Mouse (Mus musculus) midbrain, embryonic 16.5 days (tissue): ENCODE results near the gene Ring1. TPM values are rescaled to one million over a fixed set of nuclear protein-coding genes. Genes with fewer than 3 reads are reported as not detected.

ENCODE experiments used
- ATAC-seq: fragments of 200-750 bp; cut with Nextera tagmentation; 2 replicates; pipeline ENCODE4 v1.8.0; 2017; ENCODE audit warnings: moderate TSS enrichment
- H3K27ac ChIP-seq: fragments of 300-500 bp; sonication (generic); 2 replicates; pipeline ENCODE4 v1.5.1; 2014; ENCODE audit warnings: mild to moderate bottlenecking, low read length, mixed read lengths
- H3K27me3 ChIP-seq: fragments of 300-500 bp; sonication (generic); 2 replicates; pipeline ENCODE4 v1.6.1; 2014; ENCODE audit warnings: low read depth, low read length, mixed read lengths; ENCODE audit not compliant: control insufficient read depth, insufficient read depth
- H3K36me3 ChIP-seq: fragments of 300-500 bp; sonication (generic); 2 replicates; pipeline ENCODE4 v1.6.1; 2014; ENCODE audit warnings: mild to moderate bottlenecking, low read length, moderate library complexity, mixed read lengths; ENCODE audit not compliant: control insufficient read depth, insufficient read depth
- H3K4me1 ChIP-seq: fragments of 300-500 bp; sonication (generic); 2 replicates; pipeline ENCODE4 v1.6.1; 2014; ENCODE audit warnings: mild to moderate bottlenecking, low read length, mixed read lengths; ENCODE audit not compliant: control insufficient read depth, insufficient read depth
- H3K4me2 ChIP-seq: fragments of 300-500 bp; sonication (generic); 2 replicates; pipeline ENCODE4 v1.6.1; 2014; ENCODE audit warnings: mild to moderate bottlenecking, low read length, mixed read lengths
- H3K4me3 ChIP-seq: fragments of 300-500 bp; sonication (generic); 2 replicates; pipeline ENCODE4 v1.5.1; 2014; ENCODE audit warnings: low read depth, mild to moderate bottlenecking, low read length, moderate library complexity, mixed read lengths
- H3K9ac ChIP-seq: fragments of 300-500 bp; sonication (generic); 2 replicates; pipeline ENCODE4 v1.6.1; 2014; ENCODE audit warnings: low read depth, low read length, mixed read lengths
- H3K9me3 ChIP-seq: fragments of 300-500 bp; sonication (generic); replicated peaks from 2 replicates; pipeline ENCODE4 v1.6.1; 2014; ENCODE audit warnings: mild to moderate bottlenecking, low read length, mixed read lengths; ENCODE audit not compliant: control insufficient read depth, poor library complexity, severe bottlenecking
- WGBS: fragments of 180-500 bp; shearing (Covaris S2); extraction: QIAGEN DNeasy Blood & Tissue Kit; methylation state at CpG from one replicate; pipeline ENCODE4 v1.1.7; 2014; 5-methylcytosine and 5-hydroxymethylcytosine counted together
- polyA plus RNA-seq: library from polyadenylated mRNA; unstranded; fragments of >200 nt; fragmentation: Nextera tagmentation; extraction: Ambion mirVana; gene quantifications from 2 replicates; pipeline ENCODE4 v1.2.1, GENCODE M21; 2015

Gene Ring1
- polyA plus RNA-seq, 1 experiment from 2014 or later, result 17.9 TPM

- Histone ChIP-seq H3K4me2 (peak overlapping the region; percentile 97), H3K36me3 (peaks cover 16% of the 10 kb centered on the region), H3K9ac (peak overlapping the region; percentile 92), H3K27me3 (no peaks in the 10 kb centered on the region), H3K4me3 (peak overlapping the region; percentile 92), H3K27ac (peak overlapping the region; percentile 99), H3K9me3 (no peaks in the 10 kb centered on the region), H3K4me1 (peaks cover 50% of the 10 kb centered on the region)
- peak; percentile 2 for ATAC-seq
- WGBS, result under 1% methylated on average over 56 of the region's 57 CpGs
Observed at GRCm38 (mm10) chr17:34024861-34025755, 628 bp upstream of the Ring1 start.

- peak overlapping the region; percentile 92 for H3K4me3 ChIP-seq
- peak overlapping the region; percentile 92 for H3K9ac ChIP-seq
- H3K4me1 ChIP-seq, result peaks cover 39% of the 10 kb centered on the region
- WGBS, result 56% methylated on average over 9 of the region's 9 CpGs
- H3K36me3 ChIP-seq, result peaks cover 11% of the 10 kb centered on the region
- H3K27me3 ChIP-seq, result no peaks in the 10 kb centered on the region
- peak overlapping the region; percentile 97 for H3K4me2 ChIP-seq
- ATAC-seq, result no peak
- peak overlapping the region; percentile 99 for H3K27ac ChIP-seq
- H3K9me3 ChIP-seq, result no peaks in the 10 kb centered on the region
Observed at GRCm38 (mm10) chr17:34023678-34024077, 802 bp downstream of the Ring1 start.

- 97% methylated on average over 20 of the region's 20 CpGs for WGBS
- Histone ChIP-seq H3K9ac (no peak overlapping the region), H3K27me3 (no peaks in the 10 kb centered on the region), H3K4me1 (peaks cover 33% of the 10 kb centered on the region), H3K9me3 (no peaks in the 10 kb centered on the region), H3K36me3 (peaks cover 9% of the 10 kb centered on the region; the same call in 1 of the 2 replicates), H3K27ac (no peak overlapping the region), H3K4me2 (no peak overlapping the region; the same call in 1 of the 2 replicates), H3K4me3 (no peak overlapping the region)
- no peak for ATAC-seq
Observed at GRCm38 (mm10) chr17:34022987-34023386, 1.5 kb downstream of the Ring1 start.

GRCm38 (mm10) chr17:34022414-34022783 lies 2.1 kb downstream of the Ring1 start:
- no peaks in the 10 kb centered on the region for H3K27me3 ChIP-seq
- WGBS, result 92% methylated on average over 13 of the region's 14 CpGs
- ATAC-seq, result no peak
- no peak overlapping the region for H3K4me2 ChIP-seq
- no peak overlapping the region for H3K4me3 ChIP-seq
- no peak overlapping the region for H3K9ac ChIP-seq
- H3K9me3 ChIP-seq, result no peaks in the 10 kb centered on the region
- H3K27ac ChIP-seq, result no peak overlapping the region
- H3K4me1 ChIP-seq, result peaks cover 32% of the 10 kb centered on the region
- H3K36me3 ChIP-seq, result peaks cover 9% of the 10 kb centered on the region; the same call in 1 of the 2 replicates

GRCm38 (mm10) chr17:34021539-34022413 lies 2.7 kb downstream of the Ring1 start:
- H3K4me1 ChIP-seq, result peaks cover 26% of the 10 kb centered on the region
- H3K27me3 ChIP-seq, result no peaks in the 10 kb centered on the region
- 96% methylated on average over 23 of the region's 23 CpGs for WGBS
- no peak overlapping the region for H3K9ac ChIP-seq
- no peak overlapping the region for H3K4me3 ChIP-seq
- H3K36me3 ChIP-seq, result peaks cover 9% of the 10 kb centered on the region; the same call in 1 of the 2 replicates
- H3K9me3 ChIP-seq, result no peaks in the 10 kb centered on the region
- H3K27ac ChIP-seq, result no peak overlapping the region
- H3K4me2 ChIP-seq, result no peak overlapping the region
- no peak for ATAC-seq

- Histone ChIP-seq H3K9ac (no peak overlapping the region), H3K36me3 (no peaks in the 10 kb centered on the region), H3K4me1 (no peaks in the 10 kb centered on the region), H3K27ac (no peak overlapping the region), H3K9me3 (no peaks in the 10 kb centered on the region), H3K4me3 (no peak overlapping the region), H3K4me2 (no peak overlapping the region), H3K27me3 (no peaks in the 10 kb centered on the region)
- ATAC-seq, result no peak
- WGBS, result 93% methylated on average over 8 of the region's 8 CpGs
Observed at GRCm38 (mm10) chr17:34013436-34013835, 11.0 kb downstream of the Ring1 start.

GRCm38 (mm10) chr17:34010156-34010555 lies 14.3 kb downstream of the Ring1 start:
- 90% methylated on average over 5 of the region's 5 CpGs for WGBS
- Histone ChIP-seq H3K27me3 (no peaks in the 10 kb centered on the region), H3K4me1 (no peaks in the 10 kb centered on the region), H3K9me3 (no peaks in the 10 kb centered on the region), H3K27ac (no peak overlapping the region), H3K4me2 (no peak overlapping the region), H3K36me3 (no peaks in the 10 kb centered on the region), H3K4me3 (no peak overlapping the region), H3K9ac (no peak overlapping the region)
- ATAC-seq, result no peak

- H3K36me3 ChIP-seq, result no peaks in the 10 kb centered on the region
- WGBS, result 69% methylated on average over 2 of the region's 2 CpGs
Observed at GRCm38 (mm10) chr17:34006570-34006969, 17.9 kb downstream of the Ring1 start.

More at GRCm38 (mm10) chr17:34006570-34006969, 17.9 kb downstream of the Ring1 start:
- Histone ChIP-seq H3K27ac (no peak overlapping the region), H3K4me2 (no peak overlapping the region), H3K4me3 (no peak overlapping the region), H3K9me3 (no peaks in the 10 kb centered on the region), H3K9ac (no peak overlapping the region), H3K4me1 (no peaks in the 10 kb centered on the region), H3K27me3 (no peaks in the 10 kb centered on the region; the same call in 1 of the 2 replicates)
- no peak for ATAC-seq
